Mouse (Mus musculus) retina, postnatal 1 day (tissue): ENCODE data around the gene Fhit.

Source experiments
- DNase-seq: peaks from one replicate; pipeline ENCODE4 v3.0.0-alpha.2; 2012

The Fhit gene

DNA sequence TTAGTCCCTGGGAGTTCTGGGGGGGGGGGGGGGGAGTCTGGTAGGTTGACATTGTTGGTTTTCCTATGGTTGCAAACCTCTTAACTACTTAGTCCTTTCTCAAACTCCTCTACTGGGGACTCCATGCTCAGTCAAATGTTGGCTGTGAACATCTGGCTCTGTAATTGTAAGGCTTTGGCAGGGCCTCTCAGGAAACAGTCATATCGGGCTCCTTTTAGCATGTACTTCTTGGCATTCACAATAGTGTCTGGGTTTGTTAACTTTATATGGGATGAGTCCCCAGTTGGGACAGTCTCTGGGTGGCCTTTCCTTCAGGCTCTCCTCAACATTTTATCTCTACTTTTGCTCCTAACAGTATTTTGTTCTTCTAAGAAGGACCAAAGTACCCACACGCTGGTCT is 1065.6 kb downstream of the Fhit start:
- no peak for DNase-seq

DNA sequence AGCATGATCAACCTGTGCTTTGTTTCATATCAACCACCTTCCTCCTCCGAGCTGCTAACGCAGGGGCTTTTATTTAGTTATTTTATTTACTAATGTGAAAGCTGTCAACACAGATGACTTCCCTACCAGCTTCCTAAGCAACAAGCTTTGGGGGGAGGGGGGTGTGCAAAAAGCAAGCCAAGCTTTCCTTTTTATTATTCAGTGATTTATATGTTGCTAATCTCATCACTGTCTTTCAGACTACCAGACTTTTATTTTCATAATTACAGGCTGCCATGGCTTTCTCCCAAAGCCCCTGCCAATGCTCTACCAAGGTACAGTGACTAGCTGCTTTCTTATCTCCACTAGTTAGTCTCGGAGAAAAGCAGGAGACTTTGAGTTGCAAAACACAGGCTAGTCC is 1082.8 kb downstream of the Fhit start:
- DNase-seq, result no peak

DNA sequence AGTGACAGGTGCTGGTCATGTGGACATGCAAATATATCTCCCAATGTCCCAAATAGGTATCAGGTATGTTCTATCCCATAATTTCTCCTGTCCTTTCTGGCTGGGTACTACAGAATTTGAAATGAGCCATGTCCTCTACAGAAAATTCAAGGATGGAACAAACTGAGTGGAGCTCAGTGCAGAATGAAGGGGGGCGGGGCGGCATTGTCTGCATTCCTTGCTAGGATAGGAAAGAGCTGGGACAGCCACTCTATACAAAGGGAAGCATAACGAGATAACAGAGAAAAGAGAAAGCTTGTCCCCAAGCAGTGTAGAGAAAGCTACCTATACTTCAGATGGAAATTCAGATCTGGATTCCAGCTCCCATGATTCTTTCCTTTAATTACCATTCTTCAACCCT is 1111.9 kb downstream of the Fhit start:
- DNase-seq, result no peak

DNA sequence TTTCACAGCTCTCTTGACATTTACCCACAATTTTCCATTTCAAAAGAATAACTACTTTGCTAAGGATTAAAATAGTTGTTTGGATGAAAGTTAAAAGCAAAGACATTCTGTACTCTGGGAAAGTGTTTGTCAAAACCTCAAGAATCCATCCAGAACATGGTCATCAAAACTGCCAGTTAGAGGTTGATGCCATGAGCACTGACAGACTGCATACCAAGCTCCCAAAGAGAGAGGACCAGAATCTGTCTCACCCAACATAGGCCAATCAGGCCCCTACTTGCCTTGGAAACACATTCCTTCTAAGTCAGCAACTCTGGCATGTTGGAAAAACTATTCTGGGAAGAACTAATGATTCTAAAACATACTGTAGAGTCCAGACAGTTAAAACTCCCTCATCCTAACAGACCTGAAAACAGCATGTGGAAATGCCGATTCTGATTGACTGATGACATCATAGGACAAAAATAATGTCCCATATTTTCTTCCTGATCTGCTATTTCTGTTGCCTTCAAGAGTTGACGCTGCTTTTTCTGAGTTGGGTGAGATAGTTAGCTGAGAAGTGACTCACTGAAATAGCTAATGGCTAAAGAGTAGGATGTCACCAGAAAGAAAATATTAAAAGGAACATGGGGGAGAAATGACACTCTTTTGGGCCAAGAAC is 1114.6 kb downstream of the Fhit start:
- DNase-seq, result no peak

DNA sequence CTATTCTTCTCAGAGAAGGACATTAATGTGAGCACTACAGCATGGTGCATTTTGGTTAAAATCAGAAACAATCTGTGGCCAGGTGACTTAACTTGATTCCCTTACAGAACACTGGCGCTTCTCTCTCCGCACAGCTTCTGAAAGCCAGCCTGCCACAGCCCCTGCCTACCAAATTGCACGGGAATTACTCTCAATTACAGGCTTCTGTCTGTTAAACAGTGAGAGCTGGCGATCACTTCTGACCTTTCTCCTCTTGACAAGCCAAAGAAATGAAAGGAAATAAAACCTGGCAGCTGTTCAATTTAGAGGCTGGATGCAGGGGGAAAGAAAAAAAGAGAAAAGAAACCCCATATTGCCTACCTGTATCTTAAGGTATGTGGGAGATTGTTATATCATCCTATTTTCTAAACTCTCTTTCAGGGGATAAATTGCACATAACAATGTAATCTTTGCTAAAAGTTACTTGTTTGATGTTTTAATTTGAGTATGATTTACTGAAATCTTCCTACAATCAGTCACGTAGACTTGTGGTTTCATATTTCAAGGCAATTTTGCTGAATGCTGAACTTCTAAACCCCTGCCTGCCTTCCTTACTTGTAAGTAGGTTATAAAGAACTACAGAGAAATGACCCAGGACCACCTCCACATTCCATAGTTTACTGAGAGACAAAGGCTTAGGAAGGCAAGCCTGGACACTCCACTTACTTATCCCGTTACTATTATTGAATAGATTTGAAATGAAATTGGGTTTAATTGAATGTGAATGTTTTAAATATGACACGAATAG is 1115.3 kb downstream of the Fhit start:
- peak; percentile 5 for DNase-seq

DNA sequence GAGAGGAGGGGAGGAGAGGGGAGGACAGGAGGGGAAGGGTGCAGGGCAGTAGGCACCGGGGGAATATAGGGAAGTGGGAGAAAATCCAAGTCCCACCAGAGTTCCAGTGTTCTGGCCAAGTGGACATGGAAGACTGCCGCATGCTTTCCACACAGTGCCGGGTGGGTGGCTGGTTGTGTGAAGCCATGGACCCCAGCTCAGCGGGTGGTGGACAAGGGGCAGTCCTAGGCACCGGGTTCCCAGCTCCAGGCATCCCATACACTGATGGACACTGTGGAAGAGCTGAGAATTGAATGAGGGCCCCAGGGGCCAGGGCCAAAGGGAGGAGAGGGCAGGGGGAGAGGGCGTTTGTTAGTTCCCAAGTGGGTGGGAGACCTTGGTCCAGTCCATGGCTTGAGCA is 1123.8 kb downstream of the Fhit start:
- no peak for DNase-seq

DNA sequence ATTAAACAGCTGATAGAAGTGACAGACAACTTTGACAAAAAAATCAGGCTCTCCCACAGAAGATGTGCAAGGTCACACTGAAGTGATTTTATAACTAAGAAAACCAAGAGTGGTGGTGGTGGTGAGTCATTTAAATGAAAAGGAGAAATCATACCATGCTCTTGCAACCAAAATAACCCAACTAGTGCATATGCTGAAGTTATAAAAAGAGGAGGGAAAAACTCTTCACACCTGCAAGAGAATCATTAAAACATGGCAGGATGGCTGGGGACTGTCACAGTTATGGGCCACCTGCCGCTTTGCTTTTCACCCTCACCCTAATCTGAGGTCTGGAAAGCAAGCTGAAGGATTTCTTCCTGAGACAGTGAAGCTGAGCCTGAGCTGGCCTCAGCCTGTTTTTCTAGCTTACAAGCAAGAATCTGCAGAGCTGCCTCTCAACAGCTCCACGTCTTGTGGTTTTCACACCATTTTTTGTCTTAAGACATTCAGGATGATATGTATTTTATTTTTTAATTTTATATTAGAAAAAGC is 1125.1 kb downstream of the Fhit start:
- DNase-seq, result no peak

DNA sequence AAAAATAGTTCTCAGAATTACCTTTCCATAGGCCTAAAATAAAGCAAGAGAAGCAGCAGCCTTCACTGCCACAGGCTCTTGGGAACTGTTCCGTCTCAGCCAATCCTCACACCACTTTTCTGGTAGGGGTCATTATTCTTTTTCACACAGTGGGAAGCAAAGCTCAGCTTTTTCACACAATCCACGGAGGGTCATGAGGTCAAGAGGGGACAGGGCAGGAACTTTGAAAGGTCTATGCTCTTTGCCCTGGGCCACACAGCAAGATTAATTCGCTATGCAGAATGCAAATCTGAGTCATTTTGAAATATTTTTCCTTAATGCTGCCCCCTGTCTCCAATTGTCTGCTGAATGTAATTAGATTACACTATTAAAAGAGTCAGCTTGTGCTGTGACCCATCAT is 1126.2 kb downstream of the Fhit start:
- DNase-seq, result no peak

DNA sequence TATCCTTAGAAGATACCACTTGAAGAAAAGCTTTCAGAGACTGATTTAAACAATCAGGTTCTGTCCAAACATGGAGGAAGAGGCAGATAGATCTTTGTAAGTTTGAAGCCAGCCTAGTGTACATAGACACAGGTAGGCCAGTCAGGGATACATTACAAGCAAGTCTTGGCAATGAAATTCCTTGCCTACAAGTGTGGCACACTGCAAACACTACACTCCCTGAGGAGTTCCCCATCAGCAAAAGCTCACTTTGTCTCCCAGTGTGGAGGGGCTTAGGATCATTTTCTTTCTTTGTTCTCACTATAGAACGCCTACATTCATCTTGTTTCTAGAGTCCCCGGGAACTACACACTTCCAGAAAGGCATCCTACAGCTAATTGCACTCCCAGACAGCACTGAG is 1126.6 kb downstream of the Fhit start:
- no peak for DNase-seq

DNA sequence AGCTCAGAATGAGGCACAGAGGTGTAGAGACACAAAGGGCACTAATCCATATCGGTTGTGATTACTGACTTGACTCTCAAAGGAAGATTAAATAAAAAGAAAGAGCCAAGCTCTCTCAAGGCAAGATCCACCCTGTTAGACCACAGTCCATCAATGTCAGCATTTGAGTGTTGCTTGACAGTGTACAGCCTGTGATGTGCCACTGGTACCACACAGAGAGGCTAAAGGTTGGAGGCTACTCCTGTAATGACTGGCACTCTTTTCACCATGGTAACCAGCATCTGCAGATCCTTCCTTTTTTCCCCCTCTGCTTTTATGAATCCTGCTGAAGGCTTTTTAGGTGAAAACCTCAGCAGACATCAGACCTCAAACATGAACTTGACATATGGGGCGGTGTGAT is 1138.5 kb downstream of the Fhit start:
- DNase-seq, result no peak

DNA sequence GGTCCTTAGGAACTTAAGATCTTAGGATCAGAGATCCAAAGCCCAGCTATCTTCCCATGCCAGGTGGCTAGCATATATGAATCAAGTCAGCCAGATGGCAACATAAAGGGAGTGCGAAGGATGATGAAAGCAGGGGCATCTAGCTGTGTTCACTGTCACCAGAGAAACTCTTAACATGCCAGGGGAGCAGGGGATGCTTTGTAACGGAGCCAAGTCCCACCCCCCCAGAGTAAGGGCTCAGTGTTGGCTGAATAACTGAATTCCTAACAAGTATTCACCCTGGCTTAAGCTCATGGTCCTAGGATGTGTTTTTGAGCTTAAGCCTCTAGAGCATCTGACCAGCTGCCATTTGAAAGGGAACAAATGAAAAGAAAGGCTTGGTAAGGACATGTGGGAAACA is 1139.5 kb downstream of the Fhit start:
- no peak for DNase-seq

DNA sequence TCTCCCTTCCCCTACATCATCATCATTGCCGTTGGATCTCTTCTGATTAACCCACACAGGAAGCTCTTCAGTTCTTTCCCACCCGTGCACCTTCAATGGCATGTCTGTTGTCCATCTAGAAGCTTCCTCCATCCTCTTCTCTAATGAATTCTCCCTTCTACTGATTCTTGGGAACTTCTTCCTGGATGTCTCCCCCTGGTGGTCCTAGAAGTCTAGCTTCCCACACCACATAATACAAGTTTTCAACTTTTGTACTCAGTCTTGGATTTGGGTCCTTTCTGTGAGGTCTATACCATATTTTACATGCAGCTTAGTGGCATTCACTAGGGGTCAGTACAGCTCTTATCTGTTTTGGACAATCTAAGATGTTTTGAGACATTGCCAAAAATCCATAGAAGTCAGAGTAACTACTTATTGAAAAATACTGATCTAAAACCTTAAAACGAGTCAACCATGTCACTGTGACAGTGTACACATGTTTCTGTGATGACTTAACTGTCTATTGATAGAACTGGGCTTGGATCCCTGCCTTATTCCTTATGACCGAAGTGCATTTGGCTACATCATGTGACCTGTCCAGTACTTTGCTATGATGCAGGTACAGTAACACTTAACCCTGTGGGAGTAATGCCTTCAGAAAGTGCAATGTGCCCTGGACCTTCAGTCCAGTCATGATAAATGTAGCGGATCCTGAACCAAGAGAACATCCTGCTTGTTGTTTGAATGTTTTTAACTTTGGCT is 1141.3 kb downstream of the Fhit start:
- DNase-seq, result no peak

DNA sequence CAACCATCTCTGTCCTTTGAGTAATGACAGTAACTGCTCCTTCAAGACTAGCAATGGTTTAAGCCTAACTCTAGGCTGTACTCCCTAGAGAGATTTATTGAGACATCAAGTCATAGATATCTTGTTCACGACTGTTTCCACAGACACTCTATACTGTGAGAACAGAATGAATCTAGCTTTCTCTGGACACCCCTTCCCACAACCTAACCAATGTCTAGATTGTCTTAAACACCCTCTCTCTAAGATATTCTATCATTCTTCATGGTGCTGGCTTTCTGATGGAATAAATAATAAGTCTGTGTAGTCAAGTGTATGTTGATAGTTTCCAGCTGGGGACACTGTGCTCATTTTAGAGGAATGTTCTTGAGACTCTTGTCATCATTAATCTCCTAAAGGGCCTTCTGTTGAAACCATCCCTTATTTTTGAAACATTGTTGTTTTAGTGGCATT is 1148.0 kb downstream of the Fhit start:
- no peak for DNase-seq

DNA sequence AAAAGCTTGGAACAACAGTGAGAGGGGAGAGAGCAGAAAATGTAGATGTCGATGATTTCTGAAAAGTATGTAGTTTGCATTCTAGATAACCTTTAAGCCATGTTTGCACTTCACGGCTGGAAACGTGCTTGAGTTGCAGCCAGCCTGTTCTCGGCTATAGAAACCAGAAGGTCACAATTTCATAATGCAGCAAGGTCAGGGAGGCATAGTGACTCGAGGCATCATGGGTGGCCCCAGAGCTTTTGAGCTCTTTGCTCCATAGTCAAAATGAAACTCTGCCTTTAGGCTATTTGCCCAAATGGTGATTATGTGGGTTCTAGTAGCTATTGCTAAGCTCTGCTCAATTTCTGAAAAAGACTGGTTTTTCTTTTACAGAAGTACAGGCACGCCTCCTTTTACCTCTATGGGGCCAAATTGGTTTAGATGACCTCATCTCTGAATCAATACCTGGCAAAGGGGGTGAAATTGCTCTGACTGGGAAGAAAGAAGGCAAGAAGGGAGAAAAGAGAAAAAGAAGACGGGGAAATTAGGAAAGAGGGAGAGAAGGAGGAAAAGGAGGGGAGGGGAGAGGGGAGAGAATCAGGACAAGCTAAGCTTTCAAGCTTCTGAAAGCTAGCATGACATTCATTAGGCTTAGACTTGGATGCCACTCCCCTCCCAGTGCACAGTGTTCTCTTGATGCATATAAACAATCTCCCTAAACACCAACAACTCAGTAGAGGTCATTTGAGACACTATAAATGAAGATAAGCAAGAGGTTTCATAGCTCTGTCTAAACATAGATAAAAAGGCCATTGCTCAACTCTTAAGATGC is 1148.6 kb downstream of the Fhit start:
- DNase-seq, result no peak

DNA sequence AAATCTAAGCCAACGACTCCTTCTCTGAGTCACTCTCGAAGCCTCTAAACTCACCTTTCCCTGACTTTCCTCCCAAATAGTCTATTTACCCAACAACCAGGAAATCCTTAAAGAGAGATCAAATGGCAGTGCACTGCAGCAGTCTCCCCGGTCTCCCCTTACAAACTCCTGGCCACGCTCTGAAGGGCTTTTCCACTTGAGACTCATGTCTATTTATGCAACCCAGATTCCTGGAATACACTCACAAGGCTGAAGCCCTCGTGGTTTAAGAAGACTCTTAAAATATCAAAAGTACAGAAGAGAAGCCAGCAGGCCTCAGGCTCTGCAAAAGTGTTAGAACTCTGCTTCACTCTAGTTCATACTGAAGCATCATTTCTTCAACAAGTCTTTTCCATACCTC is 1155.6 kb downstream of the Fhit start:
- no peak for DNase-seq

DNA sequence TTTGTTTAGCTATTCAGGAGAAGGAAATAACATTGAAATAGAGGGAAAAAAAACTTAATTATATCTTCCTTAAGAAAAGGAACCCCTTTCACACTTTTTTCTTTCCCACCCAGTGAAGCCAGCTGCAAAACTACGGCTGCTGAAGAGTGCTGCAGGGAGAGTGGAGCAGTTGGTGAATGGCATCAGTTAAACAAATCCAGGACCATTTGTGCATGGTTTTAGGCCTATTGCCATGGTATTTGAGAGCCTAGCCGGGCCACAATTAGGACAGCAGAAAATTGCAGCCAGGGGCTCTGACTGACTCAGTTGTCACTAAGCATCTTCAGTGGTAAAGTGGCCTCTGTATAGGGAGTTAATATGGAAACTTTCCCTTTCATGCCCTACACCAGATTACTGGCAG is 1158.0 kb downstream of the Fhit start:
- DNase-seq, result no peak

DNA sequence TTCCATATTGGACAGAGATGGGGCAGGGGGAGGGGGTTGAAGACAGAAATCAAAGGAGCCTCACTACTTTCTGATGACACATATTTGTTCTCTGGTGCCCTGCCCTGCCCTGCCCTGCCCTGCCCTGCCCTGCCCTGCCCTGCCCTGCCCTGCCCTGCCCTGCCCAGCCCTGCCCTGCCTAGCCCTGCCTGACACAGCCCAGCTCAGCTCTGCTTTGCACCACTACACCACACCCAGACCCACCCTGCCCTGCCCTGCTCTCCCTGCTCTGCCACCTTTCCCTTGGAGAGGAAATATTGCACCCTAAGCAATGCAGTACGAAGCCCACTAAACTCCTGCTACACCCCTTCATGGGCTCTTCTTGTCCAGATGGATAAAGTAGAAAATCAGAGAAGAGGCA is 1171.2 kb downstream of the Fhit start:
- no peak for DNase-seq

DNA sequence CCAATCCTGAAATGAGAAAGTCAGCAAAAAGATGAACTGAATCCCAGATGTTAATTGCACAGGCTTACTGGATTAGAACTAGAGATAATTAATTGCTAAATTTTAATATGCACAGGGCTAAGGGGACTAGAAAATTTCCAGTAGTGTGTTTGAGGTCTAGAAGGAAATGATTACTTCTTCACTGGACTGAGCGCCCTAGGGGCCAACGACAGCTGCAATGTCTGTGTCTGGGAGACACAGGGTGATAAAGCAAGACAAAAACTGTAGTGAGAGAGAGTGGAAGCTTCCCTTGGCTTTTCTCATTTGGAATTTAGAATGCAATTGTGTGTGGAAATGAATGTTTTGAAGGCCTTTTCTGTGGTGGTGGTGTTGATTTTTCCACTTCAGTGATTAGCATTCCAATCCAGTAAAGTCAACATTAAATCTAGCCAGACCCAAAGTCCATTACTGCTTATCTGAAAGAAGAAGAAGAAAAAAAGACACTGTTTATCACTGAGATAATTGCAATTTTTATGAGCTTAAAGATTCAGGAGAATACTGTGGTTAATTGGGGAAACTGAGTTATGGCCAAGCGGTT is 1184.8 kb downstream of the Fhit start:
- no peak for DNase-seq

DNA sequence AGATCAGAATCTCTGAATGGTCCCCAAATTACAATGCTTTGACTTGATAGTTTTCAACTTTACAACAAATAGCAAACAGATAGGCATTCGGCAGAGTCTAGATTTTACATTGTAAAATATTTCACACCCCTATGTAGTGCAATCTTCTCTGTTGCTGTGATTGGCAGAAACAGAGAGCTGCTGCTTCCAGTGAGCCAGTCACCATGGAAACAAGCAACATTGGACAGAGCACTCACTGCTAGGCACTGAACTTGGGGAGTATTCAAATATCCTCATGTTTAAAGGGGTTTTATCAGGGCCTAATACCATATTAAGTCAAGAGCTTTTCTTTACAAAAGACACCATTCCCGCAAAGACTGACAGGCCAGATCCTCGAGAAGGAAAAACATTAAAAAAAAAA is 1187.4 kb downstream of the Fhit start:
- DNase-seq, result no peak

DNA sequence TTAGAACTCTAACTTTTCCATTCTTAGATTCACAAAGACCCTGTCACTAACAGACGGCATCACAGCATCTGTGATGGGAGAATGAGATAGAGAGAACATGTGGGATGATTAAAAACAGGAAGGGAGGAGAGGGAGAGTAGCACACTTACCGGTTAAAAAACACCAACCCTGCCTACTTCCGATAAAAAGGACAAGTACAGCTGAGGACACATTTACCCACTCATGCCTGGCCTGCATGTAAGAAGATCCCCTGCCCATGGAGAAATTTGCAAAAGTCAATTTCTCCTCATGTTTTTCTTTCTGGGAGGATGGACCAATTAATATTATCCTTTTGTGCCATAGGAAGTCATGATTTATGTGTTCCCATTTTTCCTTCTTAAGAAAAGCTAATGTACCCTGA is 1198.0 kb downstream of the Fhit start:
- no peak for DNase-seq

DNA sequence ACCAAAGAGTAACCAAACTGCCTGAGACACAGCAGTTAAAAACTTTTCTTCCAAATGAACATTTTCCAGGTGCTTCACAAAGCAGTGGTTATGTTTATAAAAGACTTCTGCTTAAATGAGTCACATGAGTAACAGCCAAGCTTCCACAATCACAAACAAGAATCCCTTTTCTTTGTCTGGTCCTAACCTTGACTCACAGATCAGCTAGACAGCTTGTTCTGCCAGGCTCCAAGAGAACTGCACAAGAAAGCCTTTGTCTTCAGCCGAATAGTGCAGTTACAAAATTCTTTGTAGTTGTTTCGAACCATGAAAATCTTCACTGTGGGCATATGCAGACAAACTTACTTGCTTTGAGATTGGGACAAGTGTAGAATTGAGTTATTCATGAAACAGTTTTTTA is 1201.4 kb downstream of the Fhit start:
- DNase-seq, result peak; percentile 9

DNA sequence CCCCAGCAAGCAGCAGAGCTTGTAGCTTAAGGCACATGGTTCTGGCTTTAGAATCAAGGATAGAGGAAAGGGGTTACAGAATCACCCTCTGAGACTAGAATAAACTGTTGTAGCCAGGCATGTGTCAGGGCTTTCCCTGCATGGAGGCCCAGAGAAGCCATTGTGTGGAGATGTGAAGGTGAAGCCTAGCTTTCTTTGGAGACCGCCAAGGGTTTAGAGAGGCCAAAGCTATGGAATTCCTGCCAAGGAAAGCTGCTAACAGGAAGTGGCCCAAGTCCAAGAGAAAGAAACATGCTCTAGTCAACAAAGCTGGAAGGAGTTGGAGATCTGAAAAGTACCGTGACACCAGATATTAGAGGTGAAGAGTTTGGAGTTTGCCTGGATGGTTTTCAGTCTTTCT is 1262.3 kb downstream of the Fhit start:
- no peak for DNase-seq

DNA sequence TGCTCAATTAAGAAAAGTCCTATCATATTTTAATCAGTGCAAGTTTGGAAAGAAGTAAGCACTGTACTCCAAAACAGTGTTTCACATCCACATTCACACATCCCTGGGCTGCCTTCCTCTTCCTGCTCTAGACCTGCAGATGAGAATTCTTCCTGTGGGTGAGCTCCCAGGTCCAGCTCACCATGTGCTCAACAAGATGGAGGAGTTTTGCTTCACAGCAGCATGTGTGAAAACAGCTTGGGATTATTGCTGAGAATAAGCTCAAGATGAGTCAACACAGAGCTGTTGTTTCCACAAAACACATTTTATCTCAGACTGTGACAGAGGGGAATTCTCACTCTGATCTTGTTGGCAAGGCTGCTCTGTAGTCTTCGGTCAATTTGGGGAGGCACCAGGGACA is 1265.3 kb downstream of the Fhit start:
- DNase-seq, result no peak
